Mouse (Mus musculus) CH12.LX (cell line): ENCODE results near the gene Jarid2. TPM values are rescaled to one million over a fixed set of nuclear protein-coding genes. Genes with fewer than 3 reads are reported as not detected.

ENCODE experiments used
- DNase-seq: peaks from one replicate; pipeline ENCODE4 v3.0.0-alpha.2; 2013; ENCODE audit errors: extremely low read depth
- H3K27ac ChIP-seq: 2 replicates; pipeline ENCODE4 v1.5.1; 2012; ENCODE audit warnings: low read depth, mild to moderate bottlenecking, control low read depth, moderate library complexity; ENCODE audit not compliant: insufficient read depth
- H3K27me3 ChIP-seq: replicated peaks from 2 replicates; pipeline ENCODE3; 2012; ENCODE audit warnings: inconsistent platforms
- H3K36me3 ChIP-seq, 2 experiments: replicated peaks in 1 of 2; 2 replicates each; pipeline versions ENCODE3 to v1.6.1; 2012; ENCODE audit warnings: inconsistent platforms in 1 of 2, low read length in 1 of 2, mild to moderate bottlenecking in 1 of 2, mixed read lengths in 1 of 2, moderate library complexity in 1 of 2; ENCODE audit not compliant: control insufficient read depth in 1 of 2, insufficient read depth in 1 of 2
- H3K4me1 ChIP-seq, 2 experiments: 2 replicates each; pipeline ENCODE4 v1.6.1; 2012; ENCODE audit warnings: inconsistent platforms in 1 of 2, moderate library complexity in 1 of 2; ENCODE audit not compliant: insufficient read depth in 2 of 2, control insufficient read depth in 1 of 2
- H3K4me2 ChIP-seq: 2 replicates; pipeline ENCODE4 v1.6.1; 2012; ENCODE audit warnings: low read depth, mild to moderate bottlenecking, control low read depth; ENCODE audit not compliant: poor library complexity, insufficient read depth, severe bottlenecking
- H3K4me3 ChIP-seq, 3 experiments: fragments of 150-350 bp in 1 of 3; sonication (generic) in 1 of 3; replicated peaks in 1 of 3; 2 replicates each; pipeline versions ENCODE3 to v1.5.1; 2011 to 2012; ENCODE audit warnings: low read depth in 2 of 3, low read length in 2 of 3, mild to moderate bottlenecking in 2 of 3, moderate library complexity in 2 of 3, control low read depth in 1 of 3, improper control_type of control experiment in 1 of 3, inconsistent platforms in 1 of 3, mixed read lengths in 1 of 3; ENCODE audit not compliant: poor library complexity in 1 of 3
- H3K79me2 ChIP-seq: replicated peaks from 2 replicates; pipeline ENCODE4 v1.6.1; 2012; ENCODE audit warnings: mild to moderate bottlenecking, moderate library complexity; ENCODE audit not compliant: control insufficient read depth, poor library complexity, insufficient read depth, severe bottlenecking; ENCODE audit errors: extremely low read depth
- H3K9ac ChIP-seq: 2 replicates; pipeline ENCODE4 v1.6.1; 2012; ENCODE audit warnings: low read depth, mild to moderate bottlenecking, control low read depth, moderate library complexity; ENCODE audit not compliant: insufficient read depth
- H3K9me3 ChIP-seq: replicated peaks from 2 replicates; pipeline ENCODE3; 2012; ENCODE audit warnings: low read length, inconsistent platforms, mixed read lengths
- CHD2 ChIP-seq: IDR thresholded peaks from 2 replicates; pipeline ENCODE4 v1.6.1; 2011; ENCODE audit warnings: low read length, improper control_type of control experiment
- ELF1 ChIP-seq: IDR thresholded peaks from 2 replicates; pipeline ENCODE4 v1.6.1; 2014; ENCODE audit warnings: low read depth, mild to moderate bottlenecking, inconsistent platforms, low read length, improper control_type of control experiment
- EP300 ChIP-seq: IDR thresholded peaks from 2 replicates; pipeline ENCODE4 v1.6.1; 2011; ENCODE audit warnings: low read length, improper control_type of control experiment
- GABPA ChIP-seq: IDR thresholded peaks from 2 replicates; pipeline ENCODE4 v1.6.1; 2012; ENCODE audit warnings: low read depth, low read length, improper control_type of control experiment, inconsistent platforms; ENCODE audit not compliant: insufficient replicate concordance
- HCFC1 ChIP-seq: IDR thresholded peaks from 2 replicates; pipeline ENCODE4 v1.6.1; 2012; ENCODE audit warnings: low read depth, mild to moderate bottlenecking, inconsistent platforms, low read length, improper control_type of control experiment
- IRF4 ChIP-seq: IDR thresholded peaks from 2 replicates; pipeline ENCODE4 v1.6.1; 2014; ENCODE audit warnings: low read depth, mild to moderate bottlenecking, inconsistent platforms, low read length, improper control_type of control experiment
- MAX ChIP-seq: IDR thresholded peaks from 2 replicates; pipeline ENCODE4 v1.6.1; 2011; ENCODE audit warnings: low read length, improper control_type of control experiment
- MAZ ChIP-seq: IDR thresholded peaks from 2 replicates; pipeline ENCODE4 v1.6.1; 2012; ENCODE audit warnings: low read depth, mild to moderate bottlenecking, inconsistent platforms, low read length, improper control_type of control experiment, moderate library complexity
- MEF2A ChIP-seq: IDR thresholded peaks from 2 replicates; pipeline ENCODE4 v1.6.1; 2014; ENCODE audit warnings: low read depth, mild to moderate bottlenecking, inconsistent platforms, low read length, improper control_type of control experiment, borderline replicate concordance
- MXI1 ChIP-seq: IDR thresholded peaks from 2 replicates; pipeline ENCODE4 v1.6.1; 2011; ENCODE audit warnings: mild to moderate bottlenecking, low read depth, low read length, improper control_type of control experiment
- NRF1 ChIP-seq: IDR thresholded peaks from 2 replicates; pipeline ENCODE4 v1.6.1; 2014; ENCODE audit warnings: low read depth, mild to moderate bottlenecking, inconsistent platforms, low read length, improper control_type of control experiment, moderate library complexity
- POLR2A ChIP-seq: IDR thresholded peaks from 2 replicates; pipeline ENCODE4 v1.6.1; 2011; ENCODE audit warnings: low read depth, mild to moderate bottlenecking, improper control_type of control experiment, low read length
- SMC3 ChIP-seq: IDR thresholded peaks from 2 replicates; pipeline ENCODE4 v1.6.1; 2011; ENCODE audit warnings: low read depth, low read length, improper control_type of control experiment
- TCF12 ChIP-seq: IDR thresholded peaks from 2 replicates; pipeline ENCODE4 v1.6.1; 2014; ENCODE audit warnings: low read depth, mild to moderate bottlenecking, inconsistent platforms, low read length, improper control_type of control experiment
- UBTF ChIP-seq: IDR thresholded peaks from 2 replicates; pipeline ENCODE4 v1.6.1; 2012; ENCODE audit warnings: low read depth, mild to moderate bottlenecking, inconsistent platforms, low read length, improper control_type of control experiment, moderate library complexity
- USF1 ChIP-seq: IDR thresholded peaks from 2 replicates; pipeline ENCODE4 v1.6.1; 2014; ENCODE audit warnings: low read depth, mild to moderate bottlenecking, inconsistent platforms, low read length, improper control_type of control experiment
- USF2 ChIP-seq: conservative IDR thresholded peaks from 2 replicates; pipeline ENCODE4 v1.6.1; 2011; ENCODE audit warnings: low read depth, low read length, improper control_type of control experiment
- ZC3H11A ChIP-seq: IDR thresholded peaks from 2 replicates; pipeline ENCODE4 v1.6.1; 2012; ENCODE audit warnings: low read depth, mild to moderate bottlenecking, inconsistent platforms, low read length, improper control_type of control experiment
- dilution Hi-C: fragments of 300-500 bp; cut with MboI; formaldehyde crosslinking; loops from 2 replicates; pipeline ENCODE4 v1.14.3; 2020; ENCODE audit warnings: low sequenced_read_pairs; ENCODE audit not compliant: extremely low pct_unique_long_range_greater_than_20kb, extremely low pct_ligation_motif_present
- in situ Hi-C: fragments of 300-500 bp; cut with MboI; formaldehyde crosslinking; loops from 3 replicates; pipeline ENCODE4 v1.14.3; 2019; ENCODE audit warnings: low sequenced_read_pairs, low pct_ligation_motif_present, low pct_unique_long_range_greater_than_20kb, mixed read lengths
- polyA plus RNA-seq: library from polyadenylated mRNA; unstranded; fragments of >175 nt; gene quantifications from 2 replicates; pipeline ENCODE4 v1.2.1, GENCODE M21; 2012; ENCODE audit warnings: low read depth; ENCODE audit not compliant: insufficient read length
- total RNA-seq, 2 experiments: library from RNA; depleted of rRNA; stranded (reverse); fragments of 300-350 nt in 1 of 2; fragments of >200 nt in 1 of 2; gene quantifications; 2 replicates each; pipeline ENCODE4 v1.2.3; 2012 to 2014

Gene Jarid2
- total and polyA plus RNA-seq, 3 experiments = 4.5 to 10.9 (median 7.8) TPM

DNA sequence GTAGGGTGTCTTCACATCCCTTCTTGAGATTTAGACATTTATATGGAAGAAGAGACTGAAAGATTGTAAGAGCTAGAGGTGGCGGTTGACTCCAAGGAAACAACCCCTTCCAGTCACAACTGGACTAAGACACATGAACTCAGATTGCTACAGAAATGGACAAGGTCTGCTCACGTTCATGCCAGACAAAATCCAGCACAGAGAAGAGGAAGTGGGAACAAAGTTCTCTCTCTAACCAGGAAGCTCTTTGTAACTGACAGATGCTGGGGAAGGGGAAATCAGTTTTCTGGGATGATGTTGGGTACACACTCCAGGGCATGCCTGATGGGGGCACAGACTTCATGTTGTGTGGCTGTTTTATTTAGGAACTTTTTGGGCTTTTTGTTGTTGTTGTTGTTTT is 197.0 kb downstream of the Jarid2 start:
- no peaks in the 10 kb centered on the region for H3K4me1 ChIP-seq
- in situ Hi-C loops = no loop called here
- no peaks in the 10 kb centered on the region for H3K27me3 ChIP-seq
- dilution Hi-C loops = no loop called here
- H3K9ac ChIP-seq = no peak overlapping the region
- H3K79me2 ChIP-seq = no peaks in the 10 kb centered on the region
- TF ChIP-seq NRF1 (no peak), UBTF (no peak), ELF1 (no peak), IRF4 (no peak), MAX (no peak), MAZ (no peak), USF1 (no peak), EP300 (no peak)
- TF ChIP-seq, all 38 proteins: peak for 0
- DNase-seq = no peak
- Histone ChIP-seq H3K4me3 (no peak overlapping the region), H3K36me3 (peaks cover 46 to 86% of the 10 kb centered on the region in 2 experiments), H3K9me3 (no peaks in the 10 kb centered on the region), H3K27ac (no peak overlapping the region), H3K4me2 (no peak overlapping the region)

DNA sequence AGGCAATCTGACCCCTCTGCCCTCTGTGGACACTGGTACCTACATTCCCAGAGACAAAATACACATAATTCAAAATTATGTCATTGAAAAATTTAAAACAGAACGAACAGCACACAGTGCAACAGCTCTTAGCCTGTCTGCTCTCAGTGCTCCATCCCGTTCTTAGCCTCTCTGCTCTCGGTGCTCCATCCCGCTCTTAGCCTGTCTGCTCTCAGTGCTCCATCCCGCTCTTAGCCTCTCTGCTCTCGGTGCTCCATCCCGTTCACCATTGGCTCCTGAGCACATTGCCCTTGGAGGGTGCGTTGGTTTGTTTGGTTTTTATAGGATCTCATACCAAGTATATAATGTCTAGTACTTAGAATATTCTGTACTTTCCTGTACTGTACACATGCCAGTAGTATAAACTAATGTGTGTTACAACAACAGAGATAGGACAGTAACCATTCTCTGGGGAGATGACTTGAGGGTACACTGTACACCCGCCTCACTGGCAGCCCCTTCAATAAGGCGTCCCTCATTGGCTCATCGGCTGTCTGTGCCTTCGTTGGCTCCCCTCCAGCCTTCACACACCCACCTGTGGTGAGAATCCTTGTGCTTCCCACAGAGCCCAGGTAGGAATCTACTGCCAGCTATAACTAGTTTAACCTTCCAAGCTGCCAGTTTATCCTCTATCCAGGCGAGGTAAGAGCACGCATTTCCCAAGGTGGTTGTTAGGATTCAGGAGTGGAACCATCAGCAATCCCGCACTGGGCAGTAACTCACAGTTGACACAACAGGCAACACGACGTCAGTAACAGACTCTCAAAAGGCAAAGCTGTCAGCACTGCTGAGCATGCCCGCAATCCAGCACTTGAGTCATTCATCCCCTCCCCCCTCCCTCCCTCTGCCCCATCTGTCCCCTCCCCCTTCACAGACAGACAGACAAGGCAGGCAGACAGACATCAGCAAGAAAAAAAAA is 203.3 kb downstream of the Jarid2 start:
- no peak overlapping the region for H3K9ac ChIP-seq
- H3K27me3 ChIP-seq = no peaks in the 10 kb centered on the region
- TF ChIP-seq USF2 = no peak
- no peak for TF ChIP-seq HCFC1
- TF ChIP-seq MXI1 = no peak
- no peak for TF ChIP-seq GABPA
- TF ChIP-seq NRF1 = no peak
- TF ChIP-seq ZC3H11A = no peak
- no peak for TF ChIP-seq ELF1
- no peak for TF ChIP-seq TCF12
- no peak for TF ChIP-seq CHD2
- TF ChIP-seq IRF4 = no peak
- no peak for TF ChIP-seq EP300
- no peak for TF ChIP-seq POLR2A
- TF ChIP-seq MEF2A = no peak
- TF ChIP-seq SMC3 = no peak
- H3K9me3 ChIP-seq = no peaks in the 10 kb centered on the region
- peaks cover 9 to 70% of the 10 kb centered on the region in 2 experiments for H3K36me3 ChIP-seq
- no peak overlapping the region for H3K27ac ChIP-seq
- peaks cover 3 to 9% of the 10 kb centered on the region in 2 experiments; a peak in 3 of 4 replicates for H3K4me1 ChIP-seq
- H3K4me2 ChIP-seq = no peak overlapping the region
- H3K4me3 ChIP-seq = no peak overlapping the region
- in situ Hi-C loops = no loop called here
- H3K79me2 ChIP-seq = no peaks in the 10 kb centered on the region
- no peak for DNase-seq
- dilution Hi-C loops = no loop called here
